Mouse (Mus musculus): ENCODE data around the gene Uba2. TPM values are rescaled to one million over a fixed set of nuclear protein-coding genes. Genes with fewer than 3 reads are reported as not detected.
A peak's percentile ranks its signal among the peaks of the same experiment; 100 is the strongest.

Uba2 gene
- polyA plus RNA-seq, 1 experiment from 2014 or later = 261 TPM

DNA sequence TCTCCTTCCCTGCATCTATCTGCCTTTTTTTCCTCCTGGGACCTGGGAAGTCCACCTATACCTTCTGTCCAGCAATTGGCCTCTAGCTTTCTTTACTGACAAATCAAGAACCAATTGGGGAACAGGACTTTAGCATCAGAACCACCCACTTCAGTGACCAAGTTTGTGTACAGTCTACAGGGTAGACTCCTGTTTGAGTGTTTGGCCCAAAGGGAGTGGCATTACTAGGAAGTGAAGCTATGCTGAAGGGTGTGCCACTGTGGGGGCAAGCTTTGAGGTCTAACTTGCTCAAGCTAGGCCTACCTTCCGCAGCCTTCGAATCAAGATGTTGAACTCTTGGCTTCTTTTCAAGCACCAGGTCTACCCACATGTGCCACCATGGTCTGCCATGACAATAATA lies 31.4 kb upstream of the Uba2 start:
- no peak for ATAC-seq (ENCODE audit: insufficient read depth, low FRiP score, low TSS enrichment)
- H3K9ac ChIP-seq (ENCODE audit: low read length) = no peak overlapping the region
- H3K4me1 ChIP-seq (ENCODE audit: control insufficient read depth, insufficient read depth, low read length) = peaks cover under 1% of the 10 kb centered on the region; the same call in 1 of the 2 replicates
- no peak for DNase-seq (ENCODE audit: low spot score)
- H3K27ac ChIP-seq (ENCODE audit: low read depth, low read length) = no peak overlapping the region
- no peak overlapping the region for H3K4me3 ChIP-seq (ENCODE audit: low read depth, low read length)
- no peaks in the 10 kb centered on the region for H3K27me3 ChIP-seq (ENCODE audit: control insufficient read depth, insufficient read depth, low read length)
- WGBS = 96% methylated on average over 2 of the region's 2 CpGs
- no peaks in the 10 kb centered on the region for H3K9me3 ChIP-seq (ENCODE audit: control insufficient read depth, low read length)
- H3K36me3 ChIP-seq (ENCODE audit: control insufficient read depth, insufficient read depth, low read length) = peaks cover 27% of the 10 kb centered on the region
- no peak overlapping the region for H3K4me2 ChIP-seq (ENCODE audit: low read depth)

DNA sequence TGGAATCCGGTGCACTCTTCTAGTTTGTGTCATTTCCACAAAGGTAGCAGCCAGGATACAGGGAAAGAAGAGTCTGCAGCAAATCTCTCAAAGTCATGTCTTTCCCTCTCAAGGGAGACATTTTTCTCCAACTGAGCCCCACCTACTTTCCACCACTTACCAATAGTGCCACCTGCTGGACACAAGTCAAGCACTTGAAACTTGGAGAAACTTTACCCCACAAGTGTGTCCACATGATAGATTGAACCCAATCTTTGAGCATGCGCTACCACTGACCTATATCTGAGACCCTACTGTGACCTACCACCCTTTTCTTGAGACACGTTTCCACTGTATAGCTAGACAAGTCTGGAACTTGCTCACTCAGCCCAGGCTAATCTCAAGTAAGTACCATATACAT lies 28.9 kb upstream of the Uba2 start:
- Histone ChIP-seq H3K27ac (ENCODE audit: low read depth, low read length) (no peak overlapping the region), H3K9ac (ENCODE audit: low read length) (no peak overlapping the region), H3K4me2 (ENCODE audit: low read depth) (no peak overlapping the region), H3K27me3 (ENCODE audit: control insufficient read depth, insufficient read depth, low read length) (no peaks in the 10 kb centered on the region), H3K4me3 (ENCODE audit: low read depth, low read length) (no peak overlapping the region), H3K9me3 (ENCODE audit: control insufficient read depth, low read length) (no peaks in the 10 kb centered on the region), H3K36me3 (ENCODE audit: control insufficient read depth, insufficient read depth, low read length) (peaks cover 12% of the 10 kb centered on the region), H3K4me1 (ENCODE audit: control insufficient read depth, insufficient read depth, low read length) (peaks cover 5% of the 10 kb centered on the region; the same call in 1 of the 2 replicates)
- no peak for ATAC-seq (ENCODE audit: insufficient read depth, low FRiP score, low TSS enrichment)
- no peak for DNase-seq (ENCODE audit: low spot score)
- WGBS = 51% methylated on average over 3 of the region's 3 CpGs

DNA sequence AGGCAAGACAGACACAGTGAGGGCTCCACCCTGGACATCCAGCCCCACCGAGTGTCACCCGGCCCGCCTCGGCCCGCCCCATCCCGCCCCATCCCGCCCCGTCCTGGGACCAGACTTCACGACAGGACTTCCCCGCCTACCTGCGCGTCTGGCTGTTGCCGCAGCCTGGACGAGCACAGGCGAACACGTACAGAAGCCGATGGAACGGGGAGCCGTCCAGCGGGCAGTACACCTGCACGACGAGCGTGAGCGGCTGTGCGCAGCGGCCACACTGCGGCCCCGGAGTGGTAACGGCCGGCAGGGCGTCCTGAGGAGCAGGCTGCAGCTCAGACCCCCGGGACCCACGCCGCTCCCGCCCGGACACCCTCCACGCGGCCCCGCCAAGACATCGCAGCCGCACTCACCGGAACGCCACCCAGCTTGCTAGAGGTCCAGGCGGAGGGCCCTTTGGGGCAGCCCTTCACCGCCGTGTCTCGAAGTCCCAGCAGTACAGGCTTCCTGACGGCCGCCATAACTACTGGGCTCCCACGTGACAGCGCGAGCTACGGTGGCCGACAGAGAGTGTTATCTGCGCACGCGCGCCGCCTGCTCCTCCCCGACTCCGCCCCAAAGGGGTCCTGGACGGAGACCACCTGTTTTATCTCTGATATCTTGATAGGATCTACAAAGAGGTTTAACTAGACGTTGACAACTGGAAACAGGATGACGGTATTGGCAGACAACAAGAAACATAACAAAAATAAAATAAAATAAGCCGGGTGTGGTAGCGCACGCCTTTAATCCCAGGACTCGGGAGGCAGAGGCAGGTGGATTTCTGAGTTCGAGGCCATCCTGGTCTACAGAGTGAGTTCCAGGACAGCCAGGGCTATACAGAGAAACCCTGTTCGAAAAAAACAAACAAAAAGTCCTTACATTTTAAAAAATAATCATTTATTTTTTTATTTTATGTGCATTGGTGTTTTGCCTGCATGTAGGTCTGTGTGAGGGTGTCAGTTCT lies 27.0 kb upstream of the Uba2 start, which contains the start of gene Pdcd2l:
Gene Pdcd2l, minus strand, starts transcription at position 530 of the 997 bp plus-strand sequence.
- no peak within 1 kb of the TSS; the same call in 1 of the 2 replicates for H3K27ac ChIP-seq (ENCODE audit: low read depth, low read length)
- peak; percentile 94 for ATAC-seq (ENCODE audit: insufficient read depth, low FRiP score, low TSS enrichment)
- peak within 1 kb of the TSS; percentile 98 for H3K4me3 ChIP-seq (ENCODE audit: low read depth, low read length)
- peak; percentile 93 for DNase-seq (ENCODE audit: low spot score)
- peak within 1 kb of the TSS; percentile 96 for H3K9ac ChIP-seq (ENCODE audit: low read length)
- peak within 1 kb of the TSS; percentile 86 for H3K4me2 ChIP-seq (ENCODE audit: low read depth)
- peaks cover 5% of the 10 kb centered on the region; the same call in 1 of the 2 replicates for H3K4me1 ChIP-seq (ENCODE audit: control insufficient read depth, insufficient read depth, low read length)
- no peaks in the 10 kb centered on the region for H3K9me3 ChIP-seq (ENCODE audit: control insufficient read depth, low read length)
- whole genome bisulfite sequencing = 3% methylated on average over 70 of the region's 70 CpGs
- H3K27me3 ChIP-seq (ENCODE audit: control insufficient read depth, insufficient read depth, low read length) = no peaks in the 10 kb centered on the region
- peaks cover 3% of the 10 kb centered on the region; the same call in 1 of the 2 replicates for H3K36me3 ChIP-seq (ENCODE audit: control insufficient read depth, insufficient read depth, low read length)

DNA sequence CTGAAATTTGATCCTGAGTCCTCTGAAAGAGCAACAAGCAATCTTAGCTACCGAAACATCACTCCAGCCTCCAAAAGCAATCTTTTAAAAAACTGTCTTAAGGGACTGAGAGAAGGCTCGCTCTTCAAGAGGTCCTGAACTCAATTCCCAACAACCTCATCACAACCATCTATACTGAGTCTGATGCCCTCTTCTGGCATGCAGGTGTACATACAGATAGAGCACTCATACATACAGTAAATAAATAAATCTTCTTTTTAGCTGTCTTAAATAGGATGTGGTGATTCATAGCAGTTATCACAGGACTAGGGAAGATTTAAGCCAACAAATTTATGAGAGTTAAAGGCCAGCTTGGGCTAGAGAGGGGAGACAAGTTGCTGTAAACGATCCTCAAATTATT lies 26.2 kb upstream of the Uba2 start:
- Histone ChIP-seq H3K9me3 (ENCODE audit: control insufficient read depth, low read length) (no peaks in the 10 kb centered on the region), H3K36me3 (ENCODE audit: control insufficient read depth, insufficient read depth, low read length) (no peaks in the 10 kb centered on the region), H3K9ac (ENCODE audit: low read length) (peak overlapping the region; percentile 96), H3K4me2 (ENCODE audit: low read depth) (peak overlapping the region; percentile 86), H3K4me3 (ENCODE audit: low read depth, low read length) (peak overlapping the region; percentile 98), H3K27me3 (ENCODE audit: control insufficient read depth, insufficient read depth, low read length) (no peaks in the 10 kb centered on the region), H3K27ac (ENCODE audit: low read depth, low read length) (no peak overlapping the region), H3K4me1 (ENCODE audit: control insufficient read depth, insufficient read depth, low read length) (peaks cover 5% of the 10 kb centered on the region; the same call in 1 of the 2 replicates)
- DNase-seq (ENCODE audit: low spot score) = no peak
- WGBS = 43% methylated on average over 3 of the region's 3 CpGs
- ATAC-seq (ENCODE audit: insufficient read depth, low FRiP score, low TSS enrichment) = no peak

- H3K4me2 ChIP-seq (ENCODE audit: low read depth) = no peak overlapping the region
- no peaks in the 10 kb centered on the region for H3K36me3 ChIP-seq (ENCODE audit: control insufficient read depth, insufficient read depth, low read length)
- no peak overlapping the region for H3K4me3 ChIP-seq (ENCODE audit: low read depth, low read length)
- no peaks in the 10 kb centered on the region for H3K27me3 ChIP-seq (ENCODE audit: control insufficient read depth, insufficient read depth, low read length)
- H3K4me1 ChIP-seq (ENCODE audit: control insufficient read depth, insufficient read depth, low read length) = peaks cover 5% of the 10 kb centered on the region; the same call in 1 of the 2 replicates
- no peak for ATAC-seq (ENCODE audit: insufficient read depth, low FRiP score, low TSS enrichment)
- H3K9ac ChIP-seq (ENCODE audit: low read length) = no peak overlapping the region
- no peak for DNase-seq (ENCODE audit: low spot score)
- H3K9me3 ChIP-seq (ENCODE audit: control insufficient read depth, low read length) = no peaks in the 10 kb centered on the region
- WGBS = 94% methylated on average over 6 of the region's 6 CpGs
- no peak overlapping the region for H3K27ac ChIP-seq (ENCODE audit: low read depth, low read length)
Measured at GRCm38 (mm10) chr7:34192825-34193224, 23.4 kb upstream of the Uba2 start.

- Histone ChIP-seq H3K27ac (ENCODE audit: low read depth, low read length) (no peak overlapping the region), H3K4me2 (ENCODE audit: low read depth) (no peak overlapping the region), H3K36me3 (ENCODE audit: control insufficient read depth, insufficient read depth, low read length) (peaks cover 12% of the 10 kb centered on the region), H3K27me3 (ENCODE audit: control insufficient read depth, insufficient read depth, low read length) (no peaks in the 10 kb centered on the region), H3K4me3 (ENCODE audit: low read depth, low read length) (no peak overlapping the region), H3K9ac (ENCODE audit: low read length) (no peak overlapping the region), H3K9me3 (ENCODE audit: control insufficient read depth, low read length) (no peaks in the 10 kb centered on the region), H3K4me1 (ENCODE audit: control insufficient read depth, insufficient read depth, low read length) (no peaks in the 10 kb centered on the region)
- 92% methylated on average over 12 of the region's 12 CpGs for WGBS
- DNase-seq (ENCODE audit: low spot score) = no peak
- ATAC-seq (ENCODE audit: insufficient read depth, low FRiP score, low TSS enrichment) = no peak
Measured at GRCm38 (mm10) chr7:34189376-34189989, 20.1 kb upstream of the Uba2 start.

DNA sequence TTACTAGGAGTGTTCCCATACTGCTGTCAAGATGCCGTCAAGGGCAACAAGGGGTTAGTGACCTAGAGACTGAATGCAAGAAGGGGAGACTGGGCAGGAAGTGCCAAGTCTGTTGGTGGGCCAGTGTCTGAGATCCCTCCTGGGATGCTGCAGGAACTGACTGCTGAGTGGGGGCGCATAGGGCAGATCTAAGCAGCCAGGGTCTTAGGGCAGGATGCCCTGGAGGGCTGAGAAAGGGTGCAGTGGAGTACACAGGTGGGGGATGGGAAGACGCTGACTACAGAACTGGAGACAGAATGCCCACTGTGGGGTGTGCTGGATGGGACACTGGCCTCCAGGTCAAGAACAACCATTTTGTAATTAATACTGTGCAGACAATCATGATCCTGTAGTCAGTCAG lies 14.4 kb upstream of the Uba2 start:
- H3K27me3 ChIP-seq (ENCODE audit: control insufficient read depth, insufficient read depth, low read length) = no peaks in the 10 kb centered on the region
- DNase-seq (ENCODE audit: low spot score) = no peak
- no peak overlapping the region for H3K4me2 ChIP-seq (ENCODE audit: low read depth)
- H3K27ac ChIP-seq (ENCODE audit: low read depth, low read length) = no peak overlapping the region
- 86% methylated on average over 3 of the region's 3 CpGs for WGBS
- H3K4me3 ChIP-seq (ENCODE audit: low read depth, low read length) = no peak overlapping the region
- H3K9me3 ChIP-seq (ENCODE audit: control insufficient read depth, low read length) = no peaks in the 10 kb centered on the region; the same call in 1 of the 2 replicates
- H3K9ac ChIP-seq (ENCODE audit: low read length) = no peak overlapping the region
- no peak for ATAC-seq (ENCODE audit: insufficient read depth, low FRiP score, low TSS enrichment)
- H3K4me1 ChIP-seq (ENCODE audit: control insufficient read depth, insufficient read depth, low read length) = no peaks in the 10 kb centered on the region
- peaks cover 12% of the 10 kb centered on the region for H3K36me3 ChIP-seq (ENCODE audit: control insufficient read depth, insufficient read depth, low read length)

DNA sequence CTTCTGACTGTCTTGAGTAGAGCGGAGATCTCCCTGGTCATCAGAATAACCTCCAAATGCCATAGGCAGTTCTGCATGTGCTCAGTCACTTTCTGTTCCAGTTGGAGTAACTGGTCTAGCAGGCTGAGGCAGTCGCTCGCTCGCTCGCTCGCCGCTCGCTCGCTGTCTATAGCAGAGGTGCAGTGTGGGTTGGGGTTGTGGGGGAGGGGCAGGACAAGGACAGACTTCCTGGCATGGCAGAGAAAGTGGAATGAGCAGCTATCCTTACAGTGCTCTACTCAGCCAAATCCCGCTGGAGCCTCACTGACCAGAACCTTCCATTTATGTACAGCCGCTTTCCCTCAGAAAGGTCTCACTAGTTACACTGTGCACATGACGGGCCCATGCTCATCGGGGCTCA lies 14.0 kb upstream of the Uba2 start:
- ATAC-seq (ENCODE audit: insufficient read depth, low FRiP score, low TSS enrichment) = no peak

More for the DNA sequence above, 14.0 kb upstream of the Uba2 start:
- Histone ChIP-seq H3K4me3 (ENCODE audit: low read depth, low read length) (no peak overlapping the region), H3K4me2 (ENCODE audit: low read depth) (no peak overlapping the region), H3K9me3 (ENCODE audit: control insufficient read depth, low read length) (no peaks in the 10 kb centered on the region; the same call in 1 of the 2 replicates), H3K4me1 (ENCODE audit: control insufficient read depth, insufficient read depth, low read length) (no peaks in the 10 kb centered on the region), H3K27ac (ENCODE audit: low read depth, low read length) (no peak overlapping the region), H3K36me3 (ENCODE audit: control insufficient read depth, insufficient read depth, low read length) (peaks cover 12% of the 10 kb centered on the region), H3K27me3 (ENCODE audit: control insufficient read depth, insufficient read depth, low read length) (no peaks in the 10 kb centered on the region), H3K9ac (ENCODE audit: low read length) (no peak overlapping the region)
- DNase-seq (ENCODE audit: low spot score) = no peak
- 87% methylated on average over 13 of the region's 13 CpGs for WGBS

Measured in neural tube, embryonic 11.5 days (tissue).